In the genomic region with DNA sequence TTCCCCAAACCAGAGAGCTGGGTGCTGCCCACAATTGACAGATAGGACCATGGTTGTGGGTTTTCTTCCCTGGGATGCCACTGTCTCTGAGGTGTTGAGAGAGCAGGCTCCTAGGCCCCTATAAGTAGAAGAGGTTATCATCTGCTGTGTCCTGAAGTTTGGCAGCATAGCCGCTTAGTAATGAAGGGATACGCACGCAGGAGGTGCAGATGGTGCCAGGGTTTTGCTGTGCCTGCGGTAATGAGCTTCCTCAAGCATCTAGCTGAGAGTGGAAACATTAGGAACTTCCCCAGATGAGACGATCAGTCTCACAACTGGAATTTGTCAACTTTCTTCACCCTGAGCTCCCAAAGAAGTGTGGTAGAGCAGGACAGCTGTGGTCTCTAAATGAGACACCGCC, we compare ENCODE assay signal across 18 mouse cellular contexts.
"Had no signal": no experiment of that assay in that cellular context is flagged by ENCODE, and none has a peak within 500 bp of the region (broad histone marks: within the 10 kb centered on the region; RNA-seq: fewer than 3 reads in every experiment).

No protein-coding gene starts in this region.

- ATAC-seq: midbrain, embryonic 13.5 days; midbrain, embryonic 16.5 days had no signal

- H3K4me1 ChIP-seq: midbrain, embryonic 10.5 days; midbrain, embryonic 13.5 days had no signal

- H3K4me2 ChIP-seq: lung, embryonic 14.5 days; midbrain, embryonic 13.5 days; neural tube, embryonic 13.5 days; neural tube, embryonic 15.5 days had no signal

- H3K36me3 ChIP-seq: midbrain, embryonic 10.5 days; midbrain, embryonic 13.5 days; neural tube, embryonic 13.5 days; neural tube, embryonic 15.5 days had no signal

- H3K4me3 ChIP-seq: midbrain, embryonic 10.5 days; midbrain, embryonic 13.5 days; myocyte; neural tube, embryonic 13.5 days; neural tube, embryonic 15.5 days had no signal

- DNase-seq: lung, adult 18-20 months; lung, embryonic 14.5 days; lung, postnatal 10 days; lung, postnatal 4 days; retina, postnatal 1 day; right cerebral cortex, adult 18-20 months; right cerebral cortex, postnatal 25 days; right cerebral cortex, postnatal 4 days; spleen, adult 18-20 months; thymus, adult 18-20 months; thymus, postnatal 14 days; thymus, postnatal 36 days had no signal

- H3K27me3 ChIP-seq: midbrain, embryonic 13.5 days; neural tube, embryonic 13.5 days; neural tube, embryonic 15.5 days had no signal

- H3K9ac ChIP-seq: lung, embryonic 14.5 days; midbrain, embryonic 13.5 days; neural tube, embryonic 13.5 days; neural tube, embryonic 15.5 days had no signal

- H3K9me3 ChIP-seq: midbrain, embryonic 10.5 days; midbrain, embryonic 13.5 days; neural tube, embryonic 13.5 days; neural tube, embryonic 15.5 days had no signal

- H3K27ac ChIP-seq: midbrain, embryonic 10.5 days; midbrain, embryonic 13.5 days; neural tube, embryonic 13.5 days; neural tube, embryonic 15.5 days had no signal
